Mouse (Mus musculus): ENCODE data around the gene Paxbp1.

DNA sequence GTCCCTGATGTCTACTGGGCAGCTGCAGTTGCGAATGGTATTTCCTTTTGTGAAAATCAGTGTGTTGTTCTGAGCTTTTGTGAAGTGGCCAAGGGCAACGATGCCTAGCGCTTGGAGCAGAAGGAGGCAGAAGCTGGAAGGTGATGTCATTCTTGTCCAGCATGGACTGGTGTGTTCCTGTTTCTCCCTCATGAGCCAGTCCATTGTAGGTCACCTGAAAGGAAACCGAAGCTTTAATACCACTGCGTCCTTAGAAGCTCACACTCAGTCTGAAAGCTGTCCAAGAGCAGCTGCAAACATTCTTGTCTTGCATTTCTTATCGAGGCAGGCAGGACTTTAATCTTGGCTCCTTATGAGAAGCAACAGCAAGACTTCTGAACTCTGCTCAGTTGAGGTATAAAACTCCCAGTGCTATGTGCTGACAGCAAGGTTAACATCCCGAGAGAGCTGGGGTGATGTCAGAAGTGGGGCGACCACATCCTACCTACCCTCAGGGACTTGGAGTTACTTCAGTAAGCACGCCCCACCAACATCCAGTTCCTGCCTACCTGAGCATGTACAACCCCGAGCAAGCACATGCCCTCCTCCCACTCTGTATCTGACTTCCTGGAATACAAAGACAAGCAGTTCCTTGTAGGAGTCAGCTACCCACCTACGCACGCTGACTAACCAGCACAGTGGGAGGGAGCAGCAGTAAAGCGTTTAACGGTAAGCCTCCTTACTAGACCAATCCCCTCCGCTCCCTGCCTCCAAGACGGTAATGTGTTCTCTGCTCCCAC, 11.9 kb upstream of the Paxbp1 start:
- TF ChIP-seq CTCF (IDR thresholded peaks at IDR 0.05; ENCODE audit: borderline replicate concordance, insufficient read depth, low read length) (no peak), POLR2A (IDR thresholded peaks at IDR 0.05; ENCODE audit: low read depth, low read length) (peak; percentile 43)

Data from embryonic fibroblast, embryonic 13.5 days (primary cell).